Mouse (Mus musculus) MEL (cell line): ENCODE measurements around the gene Ndufaf2. TPM values are rescaled to one million over a fixed set of nuclear protein-coding genes. Genes with fewer than 3 reads are reported as not detected.

Source experiments
- DNase-seq: peaks from one replicate; pipeline ENCODE4 v3.0.0; 2011; ENCODE audit warnings: low read depth, low spot score
- H3K27ac ChIP-seq: 2 replicates; pipeline ENCODE4 v1.5.1; 2012; ENCODE audit warnings: low read depth, mild to moderate bottlenecking, control low read depth, low read length, moderate library complexity; ENCODE audit not compliant: control insufficient read depth
- H3K27me3 ChIP-seq, 2 experiments: fragments of 150-350 bp in 1 of 2; sonication (generic) in 1 of 2; 2 replicates each; pipeline ENCODE4 v1.6.1; 2012; ENCODE audit warnings: low read length in 2 of 2, mild to moderate bottlenecking in 2 of 2, improper control_type of control experiment in 1 of 2, moderate library complexity in 1 of 2; ENCODE audit not compliant: insufficient read depth in 2 of 2, control insufficient read depth in 1 of 2
- H3K36me3 ChIP-seq, 2 experiments: 2 replicates each; pipeline ENCODE4 v1.6.1; 2012 to 2014; ENCODE audit warnings: low read length in 2 of 2, improper control_type of control experiment in 1 of 2, inconsistent platforms in 1 of 2, mild to moderate bottlenecking in 1 of 2; ENCODE audit not compliant: insufficient read depth in 2 of 2, control insufficient read depth in 1 of 2
- H3K4me1 ChIP-seq, 2 experiments: fragments of 150-350 bp in 1 of 2; sonication (generic) in 1 of 2; 2 replicates each; pipeline ENCODE4 v1.6.1; 2012; ENCODE audit warnings: low read length in 2 of 2, improper control_type of control experiment in 1 of 2, mild to moderate bottlenecking in 1 of 2; ENCODE audit not compliant: insufficient read depth in 2 of 2, control insufficient read depth in 1 of 2
- H3K4me3 ChIP-seq, 2 experiments: fragments of 150-350 bp in 1 of 2; sonication (generic) in 1 of 2; 2 replicates each; pipeline ENCODE4 v1.5.1; 2012; ENCODE audit warnings: low read depth in 2 of 2, low read length in 2 of 2, mild to moderate bottlenecking in 2 of 2, moderate library complexity in 2 of 2, control low read depth in 1 of 2, improper control_type of control experiment in 1 of 2; ENCODE audit not compliant: control insufficient read depth in 1 of 2, insufficient read depth in 1 of 2
- H3K79me2 ChIP-seq: 2 replicates; pipeline ENCODE4 v1.6.1; 2012; ENCODE audit warnings: mild to moderate bottlenecking, low read length, moderate library complexity; ENCODE audit not compliant: control insufficient read depth, poor library complexity, insufficient read depth
- H3K9ac ChIP-seq: 2 replicates; pipeline ENCODE4 v1.6.1; 2012; ENCODE audit warnings: low read depth, mild to moderate bottlenecking, control low read depth, low read length, moderate library complexity; ENCODE audit not compliant: control insufficient read depth, poor library complexity, severe bottlenecking
- H3K9me3 ChIP-seq: fragments of 150-350 bp; sonication (generic); replicated peaks from 2 replicates; pipeline ENCODE4 v1.6.1; 2012; ENCODE audit warnings: mild to moderate bottlenecking, low read length, improper control_type of control experiment, moderate library complexity; ENCODE audit not compliant: insufficient read depth
- CHD2 ChIP-seq: IDR thresholded peaks from 2 replicates; pipeline ENCODE4 v1.6.1; 2011; ENCODE audit warnings: low read length, improper control_type of control experiment
- E2F4 ChIP-seq: IDR thresholded peaks from 2 replicates; pipeline ENCODE4 v1.6.1; 2011; ENCODE audit warnings: low read depth, low read length, improper control_type of control experiment, borderline replicate concordance
- EP300 ChIP-seq, 2 experiments: IDR thresholded peaks; 2 replicates each; pipeline ENCODE4 v1.6.1; 2011; ENCODE audit warnings: improper control_type of control experiment in 2 of 2, low read length in 2 of 2, low read depth in 1 of 2, mild to moderate bottlenecking in 1 of 2
- ETS1 ChIP-seq: IDR thresholded peaks from 2 replicates; pipeline ENCODE4 v1.6.1; 2012; ENCODE audit warnings: low read depth, mild to moderate bottlenecking, inconsistent platforms, low read length, improper control_type of control experiment, moderate library complexity
- JUND ChIP-seq: IDR thresholded peaks from 2 replicates; pipeline ENCODE4 v1.6.1; 2011; ENCODE audit warnings: low read depth, mild to moderate bottlenecking, improper control_type of control experiment, low read length
- MAZ ChIP-seq: IDR thresholded peaks from 2 replicates; pipeline ENCODE4 v1.6.1; 2012; ENCODE audit warnings: low read depth, mild to moderate bottlenecking, inconsistent platforms, low read length, improper control_type of control experiment
- MEF2A ChIP-seq: IDR thresholded peaks from 2 replicates; pipeline ENCODE4 v1.6.1; 2014; ENCODE audit warnings: low read depth, mild to moderate bottlenecking, inconsistent platforms, low read length, improper control_type of control experiment; ENCODE audit not compliant: poor library complexity, insufficient replicate concordance, severe bottlenecking; ENCODE audit errors: extremely low read depth
- NELFE ChIP-seq: IDR thresholded peaks from 2 replicates; pipeline ENCODE4 v1.6.1; 2011; ENCODE audit warnings: low read depth, low read length, improper control_type of control experiment
- NRF1 ChIP-seq: IDR thresholded peaks from 2 replicates; pipeline ENCODE4 v1.6.1; 2014; ENCODE audit warnings: low read depth, mild to moderate bottlenecking, inconsistent platforms, low read length, improper control_type of control experiment, moderate library complexity; ENCODE audit not compliant: poor library complexity, insufficient read depth, severe bottlenecking
- POLR2AphosphoS5 ChIP-seq: IDR thresholded peaks from 2 replicates; pipeline ENCODE4 v1.6.1; 2012; ENCODE audit warnings: low read depth, borderline replicate concordance, mild to moderate bottlenecking, inconsistent platforms, low read length, moderate library complexity, mixed read lengths
- RAD21 ChIP-seq: IDR thresholded peaks from 2 replicates; pipeline ENCODE4 v1.6.1; 2011; ENCODE audit warnings: mild to moderate bottlenecking, low read depth, low read length, improper control_type of control experiment
- RCOR1 ChIP-seq: IDR thresholded peaks from 2 replicates; pipeline ENCODE4 v1.6.1; 2012; ENCODE audit warnings: low read depth, mild to moderate bottlenecking, inconsistent platforms, low read length, improper control_type of control experiment
- SMC3 ChIP-seq: IDR thresholded peaks from 2 replicates; pipeline ENCODE4 v1.6.1; 2011; ENCODE audit warnings: low read depth, low read length, improper control_type of control experiment
- UBTF ChIP-seq: IDR thresholded peaks from 2 replicates; pipeline ENCODE4 v1.6.1; 2012; ENCODE audit warnings: low read depth, mild to moderate bottlenecking, inconsistent platforms, low read length, improper control_type of control experiment, moderate library complexity, borderline replicate concordance; ENCODE audit not compliant: insufficient read depth
- USF2 ChIP-seq, 2 experiments: IDR thresholded peaks; 2 replicates each; pipeline ENCODE4 v1.6.1; 2011 to 2012; ENCODE audit warnings: improper control_type of control experiment in 2 of 2, low read length in 2 of 2, borderline replicate concordance in 1 of 2, inconsistent platforms in 1 of 2, low read depth in 1 of 2, mild to moderate bottlenecking in 1 of 2; ENCODE audit not compliant: insufficient read depth in 1 of 2
- ZKSCAN1 ChIP-seq: IDR thresholded peaks from 2 replicates; pipeline ENCODE4 v1.6.1; 2012; ENCODE audit warnings: low read depth, mild to moderate bottlenecking, inconsistent platforms, low read length, improper control_type of control experiment, moderate library complexity
- polyA plus RNA-seq, 2 experiments: library from polyadenylated mRNA; stranded (reverse) in 1 of 2; unstranded in 1 of 2; fragments of >175 nt in 1 of 2; fragments of >200 nt in 1 of 2; gene quantifications; 2 replicates each; pipeline versions ENCODE4 v1.2.1 to v1.2.4; 2012; ENCODE audit warnings: low replicate concordance in 2 of 2, low read depth in 1 of 2; ENCODE audit not compliant: insufficient read length in 2 of 2, insufficient read depth in 1 of 2, missing spikeins in 1 of 2
- total RNA-seq: library from RNA; depleted of rRNA; stranded (reverse); fragments of 300-350 nt; gene quantifications from 2 replicates; pipeline ENCODE4 v1.2.3, GENCODE M21; 2012

Gene Ndufaf2
- total and polyA plus RNA-seq, 3 experiments = 50.9 to 76.0 TPM; not detected in 1

DNA sequence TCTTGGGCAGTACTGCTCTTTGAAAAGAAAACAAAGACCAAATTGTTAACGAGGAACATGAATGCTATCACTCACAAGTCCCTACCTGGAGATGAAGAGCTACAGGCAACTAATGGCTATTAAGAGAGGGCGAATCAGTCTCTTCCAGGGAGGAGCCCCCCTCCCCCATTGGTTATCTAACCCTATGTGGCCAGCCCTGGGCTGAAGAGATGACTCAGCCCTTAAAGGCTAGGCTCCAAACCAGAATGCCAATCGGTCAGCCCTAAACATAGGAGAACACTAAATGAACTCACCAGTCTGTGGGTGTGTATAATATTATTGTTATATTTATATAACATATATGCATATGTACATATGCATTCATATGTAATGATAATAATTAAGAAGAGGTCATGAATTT, 132.6 kb downstream of the Ndufaf2 start:
- DNase-seq = no peak
- H3K9me3 ChIP-seq = no peaks in the 10 kb centered on the region
- H3K4me1 ChIP-seq = no peaks in the 10 kb centered on the region
- H3K27me3 ChIP-seq = no peaks in the 10 kb centered on the region; a peak in 1 of 4 replicates
- no peak overlapping the region for H3K4me3 ChIP-seq
- no peaks in the 10 kb centered on the region for H3K79me2 ChIP-seq
- no peak overlapping the region for H3K27ac ChIP-seq
- H3K9ac ChIP-seq = no peak overlapping the region
- no peaks in the 10 kb centered on the region for H3K36me3 ChIP-seq
- TF ChIP-seq POLR2AphosphoS5 (no peak), MEF2A (no peak), EP300 (IDR thresholded peaks at IDR 0.05; ENCODE audit: low read depth in 1 of 2, low read length in 2 of 2) (no peak), USF2 (IDR thresholded peaks at IDR 0.05; ENCODE audit: borderline replicate concordance in 1 of 2, insufficient read depth in 1 of 2, low read depth in 1 of 2, low read length in 2 of 2) (no peak)

DNA sequence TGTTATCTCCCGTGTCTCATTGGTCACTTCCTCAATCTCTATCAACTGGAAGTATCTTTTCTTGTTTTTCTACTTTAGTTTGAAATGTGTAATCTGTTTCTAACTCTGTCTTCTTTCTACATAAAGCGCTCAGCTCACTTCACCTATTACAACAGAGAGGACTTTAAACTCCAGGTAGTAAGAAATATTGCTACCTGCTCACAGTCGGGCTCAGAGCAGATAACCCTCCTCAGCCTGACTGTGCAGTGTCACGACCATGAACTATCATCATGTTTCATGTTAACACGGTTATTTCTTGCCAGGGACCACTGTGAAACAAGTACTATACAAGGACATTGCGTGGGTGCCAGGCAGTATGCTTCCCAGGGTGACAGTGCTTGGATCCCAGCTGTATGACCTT, 141.1 kb downstream of the Ndufaf2 start:
- DNase-seq = no peak
- H3K36me3 ChIP-seq = no peaks in the 10 kb centered on the region
- no peak overlapping the region for H3K9ac ChIP-seq
- H3K4me1 ChIP-seq = peaks cover 0 to 5% of the 10 kb centered on the region in 2 experiments; a peak in 1 of 4 replicates
- H3K27me3 ChIP-seq = no peaks in the 10 kb centered on the region
- no peaks in the 10 kb centered on the region for H3K79me2 ChIP-seq
- no peaks in the 10 kb centered on the region for H3K9me3 ChIP-seq
- TF ChIP-seq CHD2 = no peak
- no peak for TF ChIP-seq USF2 (IDR thresholded peaks at IDR 0.05; ENCODE audit: borderline replicate concordance in 1 of 2, insufficient read depth in 1 of 2, low read depth in 1 of 2, low read length in 2 of 2)
- no peak for TF ChIP-seq NELFE
- TF ChIP-seq RAD21 = no peak
- H3K4me3 ChIP-seq = no peak overlapping the region
- H3K27ac ChIP-seq = no peak overlapping the region

GRCm38 (mm10) chr13:108015166-108015565, 143.3 kb downstream of the Ndufaf2 start:
- Histone ChIP-seq H3K79me2 (no peaks in the 10 kb centered on the region), H3K9ac (no peak overlapping the region), H3K36me3 (no peaks in the 10 kb centered on the region), H3K4me3 (no peak overlapping the region), H3K27ac (no peak overlapping the region), H3K4me1 (peaks cover 0 to 5% of the 10 kb centered on the region in 2 experiments; a peak in 1 of 4 replicates), H3K9me3 (no peaks in the 10 kb centered on the region), H3K27me3 (no peaks in the 10 kb centered on the region)
- no peak for DNase-seq
- TF ChIP-seq RCOR1 (no peak), UBTF (no peak), ZKSCAN1 (no peak), CHD2 (no peak), NRF1 (no peak), POLR2AphosphoS5 (no peak), SMC3 (no peak), EP300 (IDR thresholded peaks at IDR 0.05; ENCODE audit: low read depth in 1 of 2, low read length in 2 of 2) (no peak), E2F4 (no peak), USF2 (IDR thresholded peaks at IDR 0.05; ENCODE audit: borderline replicate concordance in 1 of 2, insufficient read depth in 1 of 2, low read depth in 1 of 2, low read length in 2 of 2) (no peak), JUND (no peak), NELFE (no peak), ETS1 (no peak), MAZ (no peak)
